Mouse (Mus musculus): ENCODE measurements around the gene Tbc1d10a. TPM values are rescaled to one million over a fixed set of nuclear protein-coding genes. Genes with fewer than 3 reads are reported as not detected.
A peak's percentile ranks its signal among the peaks of the same experiment; 100 is the strongest.

Gene Tbc1d10a
- total RNA-seq (2014; fragmentation: Nextera tagmentation), result 2.9 and 5.2 TPM in 2 replicates
- 5.4 and 9.7 TPM in 2 replicates for total RNA-seq (2017)

GRCm38 (mm10) chr11:4186486-4187317 is at the start of gene Tbc1d10a:
TSS of gene Tbc1d10a (plus strand) at chr11:4186789.
- ATAC-seq (replicated peaks; ENCODE audit: poor library complexity, severe bottlenecking), result peak; percentile 100

DNA sequence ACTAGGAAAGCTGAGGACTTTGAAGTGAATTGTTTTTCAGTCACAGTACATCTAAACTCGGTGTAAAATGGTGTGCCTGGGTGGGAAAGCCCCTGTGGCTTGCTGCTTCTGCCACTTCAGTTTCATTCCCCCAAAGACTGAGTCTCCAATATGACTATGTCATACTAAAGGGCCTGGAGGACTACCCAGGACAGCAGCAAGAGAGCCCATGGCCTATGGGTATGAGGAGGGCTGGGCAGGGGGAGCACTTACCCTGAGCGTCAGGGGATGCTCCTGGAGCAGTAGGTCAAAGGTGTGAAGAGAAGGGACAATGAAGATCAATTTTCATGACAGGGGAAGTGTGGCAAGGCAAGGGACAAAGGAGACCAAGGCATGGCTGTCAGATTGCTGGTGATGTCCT is 47.6 kb upstream of the Tbc1d10a start:
- ATAC-seq (replicated peaks; ENCODE audit: poor library complexity, severe bottlenecking), result no peak

GRCm38 (mm10) chr11:4141505-4141904 is 45.1 kb upstream of the Tbc1d10a start:
- no peak for ATAC-seq (replicated peaks; ENCODE audit: poor library complexity, severe bottlenecking)

- no peak for ATAC-seq (replicated peaks; ENCODE audit: poor library complexity, severe bottlenecking)
These were observed 44.2 kb upstream of the Tbc1d10a start for GRCm38 (mm10) chr11:4142352-4142751.

DNA sequence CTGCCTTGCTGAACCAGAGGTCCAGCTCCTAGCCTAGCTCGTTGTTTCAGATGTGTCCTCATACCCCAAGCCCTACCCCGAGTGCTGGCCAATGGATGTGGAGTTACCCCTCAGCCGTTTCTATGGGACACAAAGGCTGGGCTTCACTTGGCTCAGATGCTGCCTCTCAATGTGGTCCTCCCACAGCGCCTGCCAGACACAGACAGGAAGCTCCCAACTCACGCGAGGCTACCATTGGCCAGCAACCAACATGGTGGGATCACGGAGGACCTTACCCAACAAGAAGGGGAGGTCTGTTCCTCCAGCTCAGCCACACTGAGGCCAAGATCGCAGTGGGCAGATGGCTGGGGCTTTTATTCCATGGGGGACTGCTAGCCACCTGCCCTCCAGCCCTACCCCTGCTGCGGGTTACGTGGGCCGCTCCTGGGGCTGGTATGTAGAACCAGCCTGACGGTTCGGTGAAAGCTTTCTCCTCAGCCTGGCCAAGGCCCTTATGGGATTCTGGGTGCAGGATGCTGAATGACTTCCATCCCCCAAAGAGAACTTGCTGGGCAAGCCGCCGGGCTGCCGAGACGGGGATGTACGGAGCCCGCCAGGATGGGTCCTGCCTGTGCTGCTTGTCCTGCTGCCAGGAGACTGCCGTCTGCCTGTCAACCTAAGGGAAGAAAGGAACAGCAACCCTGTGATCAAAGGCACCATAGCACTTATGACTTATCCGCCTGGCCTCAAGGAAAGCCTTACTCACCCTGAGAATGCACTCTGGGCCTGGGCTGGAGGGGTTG is 43.1 kb upstream of the Tbc1d10a start:
- ATAC-seq (replicated peaks; ENCODE audit: poor library complexity, severe bottlenecking), result no peak

- no peak for ATAC-seq (replicated peaks; ENCODE audit: poor library complexity, severe bottlenecking)
These were observed 40.2 kb upstream of the Tbc1d10a start for GRCm38 (mm10) chr11:4146381-4146780.

DNA sequence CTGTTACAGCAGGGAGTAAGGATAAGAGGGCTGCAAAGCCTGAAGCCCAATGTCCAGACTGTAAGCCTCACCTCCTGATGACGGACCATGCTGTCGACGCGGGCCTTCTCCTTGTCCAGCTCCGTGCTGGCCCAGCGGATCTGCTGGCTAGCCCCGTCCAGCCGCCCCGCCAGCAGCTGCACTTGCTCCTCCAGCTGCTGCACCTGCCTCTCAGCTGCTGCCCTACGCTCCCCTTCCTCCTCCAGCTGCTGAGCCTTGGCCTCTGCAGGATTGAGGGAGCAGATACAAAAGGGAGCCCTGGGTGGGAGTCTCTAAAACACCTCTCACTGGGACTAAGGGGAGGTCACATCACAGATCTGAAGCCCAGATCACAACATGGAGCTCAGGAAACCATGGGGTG is 39.5 kb upstream of the Tbc1d10a start:
- ATAC-seq (replicated peaks; ENCODE audit: poor library complexity, severe bottlenecking), result no peak

GRCm38 (mm10) chr11:4148120-4148519 is 38.5 kb upstream of the Tbc1d10a start:
- no peak for ATAC-seq (replicated peaks; ENCODE audit: poor library complexity, severe bottlenecking)

DNA sequence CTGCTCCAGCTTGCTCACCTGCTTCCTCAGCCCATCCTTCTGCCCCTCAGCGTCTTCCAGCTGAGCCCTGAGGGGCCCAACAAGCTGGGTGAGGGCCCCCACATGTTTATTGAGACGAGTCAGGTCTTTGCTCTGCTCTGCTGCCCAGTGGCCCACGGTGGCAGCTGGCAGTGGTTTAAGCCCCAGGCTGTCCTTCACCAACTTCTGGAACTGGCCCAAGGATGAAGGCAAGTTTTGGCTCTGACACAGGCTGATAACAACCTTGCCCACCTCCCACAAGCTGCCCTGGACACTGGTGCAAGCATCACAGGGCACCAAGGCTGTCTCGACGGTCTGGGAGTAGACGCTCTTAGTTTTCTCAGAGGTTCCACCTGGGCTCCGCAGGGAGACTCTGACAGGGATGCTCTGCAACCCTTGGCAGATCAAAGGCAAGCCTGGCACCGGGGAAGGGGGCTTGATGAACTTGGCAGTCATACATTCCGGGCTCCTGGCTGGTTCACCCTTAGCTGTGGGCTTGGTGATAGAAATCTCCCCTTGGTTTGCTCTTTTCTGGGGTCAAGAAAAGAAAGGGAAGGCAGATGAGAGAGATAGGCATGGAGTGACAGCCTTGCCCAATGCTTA is 37.9 kb upstream of the Tbc1d10a start:
- ATAC-seq (replicated peaks; ENCODE audit: poor library complexity, severe bottlenecking), result no peak

GRCm38 (mm10) chr11:4149886-4150285 is 36.7 kb upstream of the Tbc1d10a start:
- ATAC-seq (replicated peaks; ENCODE audit: poor library complexity, severe bottlenecking), result no peak

- no peak for ATAC-seq (replicated peaks; ENCODE audit: poor library complexity, severe bottlenecking)
These were observed 32.9 kb upstream of the Tbc1d10a start for GRCm38 (mm10) chr11:4153694-4154093.

GRCm38 (mm10) chr11:4155641-4156040 is 30.9 kb upstream of the Tbc1d10a start:
- ATAC-seq (replicated peaks; ENCODE audit: poor library complexity, severe bottlenecking), result no peak

DNA sequence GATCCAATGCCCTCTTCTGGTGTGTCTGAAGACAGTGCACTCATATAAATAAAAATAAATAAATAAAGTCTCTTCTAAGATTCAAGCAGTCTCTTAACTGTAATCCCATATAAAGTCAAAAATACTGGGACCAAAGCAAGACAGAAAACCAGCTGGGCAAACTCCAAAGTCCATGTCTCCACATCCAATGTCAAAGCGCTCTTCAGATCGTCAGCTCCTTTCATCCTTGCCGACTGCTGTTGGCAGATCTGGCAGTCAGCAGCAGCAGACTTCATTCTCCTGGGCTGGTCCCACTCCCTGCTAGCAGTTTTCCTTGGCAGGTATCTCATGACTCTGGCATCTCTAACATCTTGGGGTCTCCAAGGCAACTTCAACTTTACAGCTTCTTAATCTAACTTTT is 27.9 kb upstream of the Tbc1d10a start:
- no peak for ATAC-seq (replicated peaks; ENCODE audit: poor library complexity, severe bottlenecking)

DNA sequence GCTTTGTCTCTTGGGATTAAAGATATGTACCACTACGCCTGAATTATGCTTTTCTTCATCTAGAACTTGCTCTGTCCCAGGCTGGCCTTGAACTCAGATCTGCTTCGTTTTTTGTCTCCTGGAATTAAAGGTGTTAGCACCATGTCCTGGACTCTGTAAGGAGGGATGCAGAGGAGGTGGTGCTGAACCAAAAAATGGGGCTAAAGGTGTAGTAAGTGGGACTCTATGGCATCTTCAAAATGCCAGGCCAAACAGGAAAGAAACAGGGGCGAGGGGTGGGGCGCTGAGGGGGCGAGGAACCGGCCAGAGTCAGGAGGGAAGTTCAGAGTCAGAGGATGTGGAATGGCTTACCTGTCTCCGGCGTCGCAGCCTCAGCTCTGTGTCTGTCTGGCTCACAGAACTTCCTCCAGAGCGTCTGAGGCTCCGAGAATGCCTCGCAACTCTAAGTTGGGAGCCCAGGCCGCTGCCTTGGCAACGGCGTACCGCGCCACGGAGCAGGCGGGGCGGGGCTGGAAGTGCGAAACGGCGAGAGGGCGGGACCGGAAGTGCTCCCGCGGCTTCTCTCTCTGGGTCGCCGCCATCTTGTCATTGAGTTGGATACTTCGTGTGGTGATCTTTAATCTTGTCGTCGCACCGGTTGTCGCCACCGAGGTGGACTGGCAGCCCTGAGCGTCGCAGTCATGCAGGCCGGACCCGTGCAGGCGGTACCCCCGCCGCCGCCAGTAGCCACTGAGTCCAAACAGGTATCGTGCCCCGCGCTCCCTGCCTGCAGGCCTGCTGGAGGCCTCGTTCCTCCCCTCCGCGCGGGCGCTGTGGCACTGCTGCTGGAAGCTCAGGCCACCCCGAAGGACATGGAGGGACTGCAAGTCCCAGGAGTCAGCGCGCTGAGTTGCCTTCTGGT is 26.5 kb upstream of the Tbc1d10a start, which contains the start of the genes Ccdc157 and Sf3a1:
Ccdc157 (minus strand) TSS at position 486 of the 901 bp plus-strand sequence.
Sf3a1 (plus strand) TSS at position 543 of the 901 bp plus-strand sequence.
- peak; percentile 96 for ATAC-seq (replicated peaks; ENCODE audit: poor library complexity, severe bottlenecking)

DNA sequence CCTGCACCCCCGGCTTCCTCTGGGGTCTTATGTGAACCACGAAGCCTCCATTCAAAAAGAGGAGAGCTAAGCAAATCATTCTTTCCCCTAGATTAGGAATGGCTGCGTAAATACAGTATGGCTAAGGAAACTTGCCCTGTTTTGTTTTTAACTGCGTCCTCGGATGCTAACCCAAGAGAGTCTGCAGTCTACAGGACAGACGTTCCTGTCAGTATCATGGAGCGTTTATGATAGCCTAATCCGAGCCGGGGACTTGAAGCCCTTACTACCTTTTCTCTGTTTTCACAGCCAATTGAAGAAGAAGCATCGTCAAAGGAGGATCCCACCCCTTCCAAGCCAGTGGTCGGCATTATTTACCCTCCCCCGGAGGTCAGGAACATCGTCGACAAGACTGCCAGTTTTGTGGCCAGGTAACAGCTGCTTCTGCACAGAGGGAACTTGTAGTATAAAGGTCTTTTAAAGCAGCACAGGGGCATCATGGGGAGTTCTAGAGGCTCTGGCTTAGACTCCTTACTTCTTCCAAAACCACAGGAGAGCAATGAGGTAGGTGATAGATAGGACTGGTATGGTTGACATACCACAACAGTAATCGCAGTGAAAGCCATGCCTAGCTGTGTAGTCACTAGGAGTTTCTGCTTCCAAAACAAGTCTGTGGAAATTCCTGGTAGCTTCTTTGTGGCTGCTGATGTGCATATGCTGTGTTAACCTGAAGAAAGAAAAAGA is 25.7 kb upstream of the Tbc1d10a start:
- no peak for ATAC-seq (replicated peaks; ENCODE audit: poor library complexity, severe bottlenecking)

DNA sequence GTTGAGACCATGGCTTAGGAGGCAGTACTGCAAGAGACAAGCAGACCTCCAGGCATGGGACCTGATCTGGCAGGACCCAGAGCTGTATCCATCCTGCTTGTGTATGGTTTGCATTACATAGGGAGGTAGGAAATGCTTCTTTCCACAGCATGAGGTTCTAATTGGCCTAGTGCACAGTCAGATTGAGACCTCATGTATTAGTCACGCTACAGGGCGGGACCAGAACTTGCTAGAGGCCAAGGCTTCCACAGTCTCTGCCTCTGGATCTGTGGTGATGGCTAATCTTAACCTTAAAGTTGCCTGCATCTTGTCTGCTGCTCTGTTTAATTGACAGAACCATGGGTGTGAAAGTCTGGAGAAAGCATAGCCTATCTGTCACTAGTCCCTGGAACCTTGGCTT is 21.9 kb upstream of the Tbc1d10a start:
- ATAC-seq (replicated peaks; ENCODE audit: poor library complexity, severe bottlenecking), result no peak

DNA sequence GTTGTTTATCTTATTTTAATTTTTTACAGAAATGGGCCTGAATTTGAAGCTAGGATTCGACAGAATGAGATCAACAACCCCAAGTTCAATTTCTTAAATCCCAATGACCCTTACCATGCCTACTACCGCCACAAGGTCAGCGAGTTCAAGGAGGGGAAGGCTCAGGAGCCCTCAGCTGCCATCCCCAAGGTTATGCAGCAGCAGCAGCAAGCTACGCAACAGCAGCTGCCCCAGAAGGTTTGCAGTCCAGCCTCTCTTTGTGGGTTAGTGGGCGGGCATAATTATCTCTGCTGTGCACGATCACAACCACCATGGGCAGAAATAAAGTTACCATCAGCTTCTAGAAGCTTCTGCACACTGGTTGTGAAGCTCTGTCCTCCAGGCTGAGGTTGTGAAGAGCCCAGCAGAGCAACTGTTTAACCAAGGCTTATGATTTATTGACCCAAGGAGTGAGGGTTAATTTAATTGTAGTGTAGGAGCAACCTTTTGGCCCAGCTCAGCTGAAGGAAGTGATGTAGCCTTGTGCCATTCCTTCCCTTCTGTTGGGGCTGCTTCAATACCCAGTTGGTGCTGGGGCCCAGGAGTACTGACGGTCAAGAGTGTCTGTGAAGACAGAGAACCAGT is 20.0 kb upstream of the Tbc1d10a start:
- no peak for ATAC-seq (replicated peaks; ENCODE audit: poor library complexity, severe bottlenecking)

- ATAC-seq (replicated peaks; ENCODE audit: poor library complexity, severe bottlenecking), result no peak
These were observed 12.0 kb upstream of the Tbc1d10a start for GRCm38 (mm10) chr11:4174586-4174985.

GRCm38 (mm10) chr11:4177716-4178115 is 8.9 kb upstream of the Tbc1d10a start:
- ATAC-seq (replicated peaks; ENCODE audit: poor library complexity, severe bottlenecking), result no peak
